Mouse (Mus musculus) heart, embryonic 15.5 days (tissue): ENCODE results near the gene Sorbs1. TPM values are rescaled to one million over a fixed set of nuclear protein-coding genes. Genes with fewer than 3 reads are reported as not detected.

Experiments
- ATAC-seq: fragments of 200-750 bp; cut with Nextera tagmentation; replicated peaks from 2 replicates; pipeline ENCODE4 v1.8.0; 2017; ENCODE audit warnings: low read depth, moderate TSS enrichment; ENCODE audit not compliant: insufficient number of reproducible peaks, insufficient read depth, low FRiP score
- H3K27ac ChIP-seq: fragments of 300-500 bp; sonication (generic); 2 replicates; pipeline ENCODE4 v1.5.1; 2015; ENCODE audit warnings: mild to moderate bottlenecking, inconsistent platforms
- H3K27me3 ChIP-seq: fragments of 300-500 bp; sonication (generic); 2 replicates; pipeline ENCODE4 v1.6.1; 2015; ENCODE audit warnings: inconsistent platforms
- H3K36me3 ChIP-seq: fragments of 300-500 bp; sonication (generic); 2 replicates; pipeline ENCODE4 v1.6.1; 2015; ENCODE audit warnings: mild to moderate bottlenecking, inconsistent platforms
- H3K4me1 ChIP-seq: fragments of 300-500 bp; sonication (generic); replicated peaks from 2 replicates; pipeline ENCODE4 v1.6.1; 2015; ENCODE audit warnings: inconsistent platforms
- H3K4me2 ChIP-seq: fragments of 300-500 bp; sonication (generic); 2 replicates; pipeline ENCODE4 v1.6.1; 2015; ENCODE audit warnings: inconsistent platforms, mild to moderate bottlenecking, moderate library complexity
- H3K4me3 ChIP-seq: fragments of 300-500 bp; sonication (generic); 2 replicates; pipeline ENCODE4 v1.5.1; 2015; ENCODE audit warnings: mild to moderate bottlenecking, inconsistent platforms
- H3K9ac ChIP-seq: fragments of 300-500 bp; sonication (generic); 2 replicates; pipeline ENCODE4 v1.6.1; 2015; ENCODE audit warnings: mild to moderate bottlenecking, inconsistent platforms
- H3K9me3 ChIP-seq: fragments of 300-500 bp; sonication (generic); replicated peaks from 2 replicates; pipeline ENCODE4 v1.6.1; 2016; ENCODE audit warnings: inconsistent platforms
- WGBS: fragments of 180-500 bp; shearing (Covaris S2); methylation state at CpG from one replicate; pipeline ENCODE4 v1.1.7; 2015; ENCODE audit warnings: mixed read lengths; 5-methylcytosine and 5-hydroxymethylcytosine counted together
- polyA plus RNA-seq: library from polyadenylated mRNA; unstranded; fragments of >200 nt; fragmentation: Nextera tagmentation; extraction: Ambion mirVana; gene quantifications from 2 replicates; pipeline ENCODE4 v1.2.1, GENCODE M21; 2015

Gene Sorbs1
- polyA plus RNA-seq, 1 experiment from 2014 or later, result 126 TPM

DNA sequence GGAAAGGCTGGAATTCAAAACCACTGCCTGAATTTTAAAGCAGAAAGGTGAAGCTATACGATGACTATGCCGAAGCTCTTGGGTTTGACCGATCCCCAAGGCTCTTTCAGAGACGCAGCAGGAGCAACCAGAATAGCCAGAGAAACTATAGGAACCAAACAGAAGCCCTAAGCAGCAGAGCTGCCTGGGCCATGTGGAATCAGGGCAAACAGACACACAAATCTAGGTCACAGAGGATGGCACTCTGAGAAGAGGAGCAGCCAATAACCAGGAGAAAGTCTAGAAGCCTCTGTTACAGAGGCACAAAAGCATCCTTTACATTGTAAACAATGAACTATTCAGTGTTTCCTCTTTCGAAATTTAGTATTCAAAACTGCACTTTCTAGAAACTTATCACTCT, 140.9 kb downstream of the Sorbs1 start:
- no peak overlapping the region for H3K9ac ChIP-seq
- H3K4me3 ChIP-seq, result no peak overlapping the region
- H3K4me2 ChIP-seq, result no peak overlapping the region
- peaks cover 5% of the 10 kb centered on the region; the same call in 1 of the 2 replicates for H3K36me3 ChIP-seq
- no peak overlapping the region for H3K27ac ChIP-seq
- no peaks in the 10 kb centered on the region for H3K27me3 ChIP-seq
- H3K9me3 ChIP-seq, result no peaks in the 10 kb centered on the region
- no peak for ATAC-seq
- H3K4me1 ChIP-seq, result peaks cover 55% of the 10 kb centered on the region
- 88% methylated on average over 5 of the region's 5 CpGs for WGBS

GRCm38 (mm10) chr19:40371866-40372265, 141.7 kb downstream of the Sorbs1 start:
- H3K4me2 ChIP-seq, result no peak overlapping the region
- no peak overlapping the region for H3K9ac ChIP-seq
- peaks cover 54% of the 10 kb centered on the region for H3K4me1 ChIP-seq
- ATAC-seq, result no peak
- no peaks in the 10 kb centered on the region for H3K27me3 ChIP-seq
- H3K27ac ChIP-seq, result peak overlapping the region; percentile 91; the same call in 1 of the 2 replicates
- peaks cover 5% of the 10 kb centered on the region; the same call in 1 of the 2 replicates for H3K36me3 ChIP-seq
- no peaks in the 10 kb centered on the region for H3K9me3 ChIP-seq
- 69% methylated on average over 4 of the region's 4 CpGs for WGBS
- no peak overlapping the region for H3K4me3 ChIP-seq

- WGBS, result 27% methylated on average over 18 of the region's 18 CpGs
- H3K27me3 ChIP-seq, result no peaks in the 10 kb centered on the region
- peak overlapping the region; percentile 2 for H3K4me2 ChIP-seq
- peaks cover 63% of the 10 kb centered on the region for H3K4me1 ChIP-seq
- H3K9ac ChIP-seq, result no peak overlapping the region
- H3K27ac ChIP-seq, result peak overlapping the region; percentile 91
- peak; percentile 78 for ATAC-seq
- peaks cover 7% of the 10 kb centered on the region; the same call in 1 of the 2 replicates for H3K36me3 ChIP-seq
- H3K9me3 ChIP-seq, result no peaks in the 10 kb centered on the region
- no peak overlapping the region for H3K4me3 ChIP-seq
Measured at GRCm38 (mm10) chr19:40369852-40370811, 143.4 kb downstream of the Sorbs1 start.

DNA sequence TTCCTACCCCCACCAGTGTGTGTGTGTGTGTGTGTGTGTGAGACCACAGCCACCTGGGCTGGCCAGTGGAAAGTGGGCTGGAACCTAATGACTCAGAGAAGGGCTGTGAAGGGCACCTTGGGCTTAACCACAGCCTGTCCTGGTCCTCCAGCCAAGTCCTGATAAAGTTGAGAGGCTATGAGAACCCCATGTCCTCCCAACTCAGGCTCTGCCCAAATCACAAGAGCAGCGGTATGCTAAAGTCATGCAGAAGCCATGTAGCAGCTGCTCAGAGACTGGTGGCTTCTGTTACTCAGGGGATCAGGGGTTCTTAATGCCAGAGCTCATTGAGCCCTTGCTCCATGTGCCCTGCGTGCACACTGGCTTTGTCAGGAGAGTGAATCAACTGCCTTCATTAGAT, 145.1 kb downstream of the Sorbs1 start:
- H3K4me1 ChIP-seq, result peaks cover 68% of the 10 kb centered on the region
- no peaks in the 10 kb centered on the region for H3K9me3 ChIP-seq
- no peak overlapping the region for H3K4me3 ChIP-seq
- ATAC-seq, result peak; percentile 78
- peak overlapping the region; percentile 91 for H3K27ac ChIP-seq
- no peak overlapping the region for H3K4me2 ChIP-seq
- WGBS, result 52% methylated on average over 2 of the region's 2 CpGs
- H3K27me3 ChIP-seq, result no peaks in the 10 kb centered on the region
- peaks cover 22% of the 10 kb centered on the region for H3K36me3 ChIP-seq
- no peak overlapping the region for H3K9ac ChIP-seq

- Histone ChIP-seq H3K27me3 (no peaks in the 10 kb centered on the region), H3K4me1 (peaks cover 78% of the 10 kb centered on the region), H3K4me3 (no peak overlapping the region), H3K9ac (no peak overlapping the region), H3K36me3 (peaks cover 27% of the 10 kb centered on the region), H3K27ac (peak overlapping the region; percentile 91), H3K4me2 (peak overlapping the region; percentile 28; the same call in 1 of the 2 replicates), H3K9me3 (no peaks in the 10 kb centered on the region)
- WGBS, result 36% methylated on average over 11 of the region's 11 CpGs
- ATAC-seq, result peak; percentile 12; the same call in 1 of the 2 replicates
Measured at GRCm38 (mm10) chr19:40366163-40366941, 147.2 kb downstream of the Sorbs1 start.

DNA sequence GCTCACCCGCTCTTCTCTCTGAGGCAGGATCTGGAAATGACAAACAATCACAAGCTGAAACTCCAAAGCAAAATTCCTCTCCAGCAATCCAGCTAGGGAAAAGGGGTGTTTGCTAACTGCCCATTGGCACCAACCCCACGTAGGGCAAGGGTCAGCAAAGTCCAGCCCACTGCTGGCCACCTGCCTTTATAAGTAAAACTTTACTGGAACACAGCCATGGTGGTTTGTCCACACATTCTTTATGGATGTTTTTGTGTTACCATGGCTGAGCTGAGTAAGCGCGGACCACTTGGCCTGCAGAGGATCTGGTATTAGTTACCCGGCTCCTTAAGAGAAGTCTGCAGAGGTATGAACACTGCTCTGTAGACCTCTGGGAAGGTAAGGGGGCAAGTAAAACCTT, 148.4 kb downstream of the Sorbs1 start:
- WGBS, result 63% methylated on average over 5 of the region's 5 CpGs
- Histone ChIP-seq H3K9ac (no peak overlapping the region), H3K9me3 (no peaks in the 10 kb centered on the region), H3K4me2 (no peak overlapping the region), H3K4me3 (no peak overlapping the region), H3K4me1 (peaks cover 67% of the 10 kb centered on the region), H3K36me3 (peaks cover 27% of the 10 kb centered on the region), H3K27me3 (no peaks in the 10 kb centered on the region), H3K27ac (peak overlapping the region; percentile 91)
- no peak for ATAC-seq

DNA sequence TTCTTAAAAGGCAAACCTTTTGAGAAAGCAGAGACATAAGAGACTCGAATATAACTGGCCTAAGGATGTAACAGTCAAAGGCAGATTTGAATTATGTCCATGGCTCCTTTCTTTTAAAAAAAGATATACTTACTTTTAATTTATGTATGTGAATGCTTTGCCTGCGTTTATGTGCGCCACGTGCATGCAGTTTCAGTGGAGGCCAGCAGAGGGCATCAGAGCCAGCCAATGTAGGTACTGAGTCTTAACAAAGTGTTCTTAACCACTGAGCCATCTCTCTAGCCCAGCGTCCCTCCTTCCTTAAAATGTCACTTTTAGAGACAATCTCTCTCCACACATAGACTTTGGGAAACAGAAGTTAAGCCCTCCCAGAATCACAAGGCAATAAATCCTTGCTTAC, 150.1 kb downstream of the Sorbs1 start:
- Histone ChIP-seq H3K4me3 (no peak overlapping the region), H3K27ac (no peak overlapping the region), H3K4me1 (peaks cover 50% of the 10 kb centered on the region), H3K4me2 (no peak overlapping the region), H3K36me3 (peaks cover 27% of the 10 kb centered on the region), H3K9me3 (no peaks in the 10 kb centered on the region), H3K9ac (no peak overlapping the region), H3K27me3 (no peaks in the 10 kb centered on the region)
- ATAC-seq, result no peak
- WGBS, result 96% methylated on average over 5 of the region's 5 CpGs

DNA sequence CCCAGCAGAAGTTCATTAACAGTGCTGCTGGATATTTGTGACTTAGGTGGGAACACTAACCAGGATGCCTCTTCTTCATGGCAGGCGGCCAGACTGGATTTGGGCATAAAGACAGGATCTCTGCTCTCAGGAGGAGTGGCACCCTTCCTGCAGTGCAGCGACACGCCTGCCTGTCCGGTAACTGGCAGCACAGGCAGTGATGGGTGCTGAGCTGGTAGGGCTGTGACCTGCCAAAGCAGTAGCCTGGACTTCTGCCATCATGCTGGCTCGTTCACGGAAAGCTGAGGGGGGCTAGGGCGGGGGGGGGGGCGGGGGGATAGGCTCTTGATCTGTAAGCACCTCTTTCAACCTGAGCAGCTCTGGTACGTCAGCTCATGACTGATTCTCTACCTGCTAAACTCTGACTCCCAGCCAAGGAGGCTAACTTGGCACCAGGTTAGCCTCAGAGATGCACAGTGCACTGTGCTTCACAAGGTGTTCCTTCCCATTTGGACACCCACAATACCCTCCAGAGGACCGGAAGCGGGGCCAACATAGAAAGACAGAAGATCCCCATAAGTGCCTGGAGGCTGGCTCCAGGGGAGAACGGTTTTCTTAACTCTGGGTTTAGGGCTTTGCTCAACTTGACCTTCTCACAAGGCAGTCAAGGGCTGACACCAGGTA, 151.2 kb downstream of the Sorbs1 start:
- no peaks in the 10 kb centered on the region for H3K9me3 ChIP-seq
- 60% methylated on average over 12 of the region's 12 CpGs for WGBS
- no peak overlapping the region for H3K4me2 ChIP-seq
- no peak for ATAC-seq
- peaks cover 27% of the 10 kb centered on the region for H3K36me3 ChIP-seq
- H3K27me3 ChIP-seq, result no peaks in the 10 kb centered on the region
- H3K4me1 ChIP-seq, result peaks cover 42% of the 10 kb centered on the region
- H3K27ac ChIP-seq, result peak overlapping the region; percentile 22
- H3K4me3 ChIP-seq, result no peak overlapping the region
- H3K9ac ChIP-seq, result no peak overlapping the region

DNA sequence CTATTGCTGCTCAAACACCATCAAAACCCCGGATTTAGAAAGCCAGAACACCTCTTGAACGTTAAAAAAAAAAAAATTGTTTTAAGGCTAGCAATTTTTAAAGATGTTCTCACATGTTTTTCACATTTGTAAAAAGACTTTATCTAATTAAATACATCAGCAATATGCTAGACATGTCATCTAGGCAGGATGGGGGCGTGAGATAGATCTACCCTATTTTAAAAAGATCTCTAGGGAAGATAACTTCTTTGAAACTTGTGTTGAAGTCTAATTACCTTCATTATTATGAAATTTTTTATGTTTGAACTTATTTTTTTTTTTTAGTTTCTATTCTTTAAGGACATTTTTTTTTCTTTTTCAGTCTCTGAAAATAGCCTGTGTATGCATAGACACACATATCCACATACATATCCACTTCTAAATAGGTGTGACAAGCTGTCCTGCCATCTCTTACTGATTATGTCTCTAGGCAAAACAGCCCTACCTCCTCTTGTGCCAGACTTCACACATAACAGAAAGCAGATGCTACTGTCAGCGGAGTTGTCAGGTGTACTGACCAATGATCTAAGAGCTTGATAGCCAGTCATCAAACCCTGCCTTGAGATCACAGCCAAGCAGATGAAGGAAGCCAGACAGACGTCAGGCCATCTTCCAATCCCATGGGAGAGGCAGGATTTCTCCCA, 153.7 kb downstream of the Sorbs1 start:
- H3K27ac ChIP-seq, result no peak overlapping the region
- 77% methylated on average over 5 of the region's 5 CpGs for WGBS
- ATAC-seq, result no peak
- peaks cover 40% of the 10 kb centered on the region for H3K4me1 ChIP-seq
- no peak overlapping the region for H3K9ac ChIP-seq
- no peak overlapping the region for H3K4me2 ChIP-seq
- no peaks in the 10 kb centered on the region for H3K9me3 ChIP-seq
- H3K36me3 ChIP-seq, result peaks cover 21% of the 10 kb centered on the region
- no peaks in the 10 kb centered on the region for H3K27me3 ChIP-seq
- H3K4me3 ChIP-seq, result no peak overlapping the region

- 69% methylated on average over 15 of the region's 15 CpGs for WGBS
Measured at GRCm38 (mm10) chr19:40356536-40357522, 156.8 kb downstream of the Sorbs1 start.

More at GRCm38 (mm10) chr19:40356536-40357522, 156.8 kb downstream of the Sorbs1 start:
- 0 out of 2 replicates have a peak, but pooled peaks have one; percentile 23 for ATAC-seq
- Histone ChIP-seq H3K4me2 (no peak overlapping the region), H3K4me1 (peaks cover 26% of the 10 kb centered on the region), H3K9ac (no peak overlapping the region), H3K9me3 (no peaks in the 10 kb centered on the region), H3K4me3 (no peak overlapping the region), H3K36me3 (peaks cover 3% of the 10 kb centered on the region; the same call in 1 of the 2 replicates), H3K27ac (peak overlapping the region; percentile 50), H3K27me3 (no peaks in the 10 kb centered on the region)
